Mouse (Mus musculus) neural tube, embryonic 13.5 days (tissue): Measurements from ENCODE around the gene Gm17651. TPM values are rescaled to one million over a fixed set of nuclear protein-coding genes. Genes with fewer than 3 reads are reported as not detected.

ENCODE experiments used
- microRNA-seq: library from miRNA; unstranded; fragments of <30 nt; microRNA quantifications from one replicate; pipeline ENCODE4, GENCODE M21; 2016
- polyA plus RNA-seq: library from polyadenylated mRNA; unstranded; fragments of >200 nt; fragmentation: Nextera tagmentation; extraction: Ambion mirVana; gene quantifications from 2 replicates; pipeline ENCODE4 v1.2.1, GENCODE M21; 2015

Gm17651 gene
- polyA plus RNA-seq, 1 experiment from 2014 or later: not detected

Small RNA genes lying within 50 kb of the gene (microRNA-seq; reads per million reads assigned to microRNA genes)
- not detected for gene Mir7225

Other genes starting within 250 kb of the Gm17651 start
- gene Chd1l, start 64.5 kb downstream of the Gm17651 start, polyA plus RNA-seq: 6.3 and 7.2 TPM in 2 replicates
- 0.34 and 1.2 TPM in 2 replicates for gene Fmo5, start 45.9 kb downstream of the Gm17651 start, polyA plus RNA-seq
- gene Prkab2, start 16.5 kb downstream of the Gm17651 start, polyA plus RNA-seq: 11.6 and 11.9 TPM in 2 replicates
- gene Pde4dip, start 214.0 kb upstream of the Gm17651 start, polyA plus RNA-seq: 62.7 and 66.6 TPM in 2 replicates
- gene Sec22b, start 226.5 kb upstream of the Gm17651 start, polyA plus RNA-seq: 106 and 111 TPM in 2 replicates